Mouse (Mus musculus): ENCODE results near the gene Dtymk. TPM values are rescaled to one million over a fixed set of nuclear protein-coding genes. Genes with fewer than 3 reads are reported as not detected.

The Dtymk gene
- polyA plus RNA-seq, 1 experiment, result 36.7 TPM

DNA sequence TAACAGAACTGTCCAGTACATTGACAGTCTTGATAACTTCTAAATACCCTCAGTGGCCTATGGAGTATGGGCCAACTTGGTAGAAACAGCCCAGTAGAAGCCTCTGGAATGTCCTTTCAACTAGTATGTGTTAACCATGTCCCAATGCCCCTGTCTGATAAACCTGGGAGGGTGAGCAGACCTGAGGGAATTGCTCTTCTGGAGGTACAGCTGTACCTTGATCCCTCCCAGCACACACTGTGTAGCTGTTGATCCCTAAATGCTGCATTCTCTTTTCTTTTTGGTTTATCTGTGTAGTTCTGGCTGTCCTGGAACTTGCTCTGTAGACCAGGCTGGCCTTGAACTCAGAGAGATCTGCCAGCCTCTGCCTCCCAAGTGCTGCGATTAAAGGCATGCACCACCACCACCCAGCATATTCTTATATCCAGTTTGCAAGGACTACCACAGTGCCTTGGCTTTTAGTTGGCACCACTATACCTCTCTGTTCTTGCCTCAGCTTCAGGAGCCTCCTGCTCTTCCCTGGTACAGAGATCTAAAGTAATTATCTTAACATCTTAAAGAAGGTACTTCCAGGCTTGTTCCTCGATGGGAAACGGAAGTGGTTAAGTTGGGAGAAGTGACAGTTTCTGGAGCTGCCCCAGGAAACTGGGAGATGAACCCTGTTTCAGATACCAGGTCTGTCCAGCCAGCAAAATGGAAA lies 22.2 kb upstream of the Dtymk start:
- Histone ChIP-seq H3K27me3 (replicated peaks; ENCODE audit: control insufficient read depth, insufficient read depth, low read length) (no peaks in the 10 kb centered on the region), H3K4me1 (ENCODE audit: control insufficient read depth, insufficient read depth, low read length) (peaks cover 5% of the 10 kb centered on the region; the same call in 1 of the 2 replicates), H3K36me3 (ENCODE audit: control insufficient read depth, insufficient read depth, low read length) (peaks cover 3% of the 10 kb centered on the region; the same call in 1 of the 2 replicates), H3K4me3 (ENCODE audit: insufficient read depth, low read depth, low read length) (no peak overlapping the region), H3K27ac (ENCODE audit: insufficient read depth, low read depth, low read length) (peak overlapping the region; percentile 98; the same call in 1 of the 2 replicates)
- no peak for DNase-seq
- TF ChIP-seq CTCF (conservative IDR thresholded peaks at IDR 0.05; ENCODE audit: insufficient read depth, insufficient read length, low read depth, low read length), result no peak
- WGBS, result 69% methylated on average over 3 of the region's 3 CpGs

GRCm38 (mm10) chr1:93818722-93819121 lies 17.0 kb upstream of the Dtymk start:
- Histone ChIP-seq H3K4me1 (ENCODE audit: control insufficient read depth, insufficient read depth, low read length) (no peaks in the 10 kb centered on the region), H3K36me3 (ENCODE audit: control insufficient read depth, insufficient read depth, low read length) (peaks cover 4% of the 10 kb centered on the region), H3K27ac (ENCODE audit: insufficient read depth, low read depth, low read length) (no peak overlapping the region), H3K4me3 (ENCODE audit: insufficient read depth, low read depth, low read length) (no peak overlapping the region), H3K27me3 (replicated peaks; ENCODE audit: control insufficient read depth, insufficient read depth, low read length) (no peaks in the 10 kb centered on the region)
- TF ChIP-seq POLR2A (IDR thresholded peaks at IDR 0.05; ENCODE audit: low read depth, low read length) (no peak), CTCF (conservative IDR thresholded peaks at IDR 0.05; ENCODE audit: insufficient read depth, insufficient read length, low read depth, low read length) (no peak)
- DNase-seq, result no peak
- 69% methylated on average over 7 of the region's 7 CpGs for WGBS

- WGBS, result 89% methylated on average over 8 of the region's 8 CpGs
- no peak for TF ChIP-seq CTCF (conservative IDR thresholded peaks at IDR 0.05; ENCODE audit: insufficient read depth, insufficient read length, low read depth, low read length)
- no peak for TF ChIP-seq POLR2A (IDR thresholded peaks at IDR 0.05; ENCODE audit: low read depth, low read length)
- Histone ChIP-seq H3K4me1 (ENCODE audit: control insufficient read depth, insufficient read depth, low read length) (no peaks in the 10 kb centered on the region), H3K27me3 (replicated peaks; ENCODE audit: control insufficient read depth, insufficient read depth, low read length) (no peaks in the 10 kb centered on the region), H3K27ac (ENCODE audit: insufficient read depth, low read depth, low read length) (no peak overlapping the region), H3K4me3 (ENCODE audit: insufficient read depth, low read depth, low read length) (no peak overlapping the region), H3K36me3 (ENCODE audit: control insufficient read depth, insufficient read depth, low read length) (peaks cover 4% of the 10 kb centered on the region)
- DNase-seq, result no peak
These were observed 16.2 kb upstream of the Dtymk start for GRCm38 (mm10) chr1:93817823-93818532.

GRCm38 (mm10) chr1:93811495-93812039 lies 9.8 kb upstream of the Dtymk start:
- TF ChIP-seq CTCF (conservative IDR thresholded peaks at IDR 0.05; ENCODE audit: insufficient read depth, insufficient read length, low read depth, low read length) (no peak), POLR2A (IDR thresholded peaks at IDR 0.05; ENCODE audit: low read depth, low read length) (no peak)
- no peak overlapping the region for H3K27ac ChIP-seq (ENCODE audit: insufficient read depth, low read depth, low read length)
- no peak for DNase-seq
- H3K4me1 ChIP-seq (ENCODE audit: control insufficient read depth, insufficient read depth, low read length), result no peaks in the 10 kb centered on the region
- 86% methylated on average over 8 of the region's 8 CpGs for WGBS
- no peak overlapping the region for H3K4me3 ChIP-seq (ENCODE audit: insufficient read depth, low read depth, low read length)
- peaks cover 1% of the 10 kb centered on the region; the same call in 1 of the 2 replicates for H3K36me3 ChIP-seq (ENCODE audit: control insufficient read depth, insufficient read depth, low read length)
- H3K27me3 ChIP-seq (replicated peaks; ENCODE audit: control insufficient read depth, insufficient read depth, low read length), result no peaks in the 10 kb centered on the region

DNA sequence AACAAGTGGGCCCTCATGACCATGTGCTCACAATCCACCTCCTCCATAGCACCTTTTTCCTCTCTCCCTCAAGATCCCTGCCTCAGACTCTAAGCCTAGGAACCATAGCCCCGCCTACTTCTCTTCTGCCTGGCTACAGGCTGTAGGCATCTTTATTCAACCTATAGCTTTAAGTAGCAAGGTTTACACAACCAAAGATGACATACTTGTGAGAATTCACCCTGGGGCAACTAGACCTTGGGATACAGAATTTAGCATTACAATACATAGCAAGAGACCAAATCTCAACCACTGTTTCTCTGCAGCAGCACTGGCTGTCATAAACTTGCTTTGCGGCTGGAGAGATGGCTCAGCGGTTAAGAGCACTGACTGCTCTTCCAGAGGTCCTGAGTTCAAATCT lies 8.3 kb upstream of the Dtymk start:
- H3K27me3 ChIP-seq (replicated peaks; ENCODE audit: control insufficient read depth, insufficient read depth, low read length), result no peaks in the 10 kb centered on the region
- H3K4me3 ChIP-seq (ENCODE audit: insufficient read depth, low read depth, low read length), result no peak overlapping the region
- WGBS, result 92% methylated on average over 3 of the region's 3 CpGs
- DNase-seq, result no peak
- H3K27ac ChIP-seq (ENCODE audit: insufficient read depth, low read depth, low read length), result no peak overlapping the region
- no peaks in the 10 kb centered on the region; the same call in 1 of the 2 replicates for H3K4me1 ChIP-seq (ENCODE audit: control insufficient read depth, insufficient read depth, low read length)
- peaks cover 1% of the 10 kb centered on the region; the same call in 1 of the 2 replicates for H3K36me3 ChIP-seq (ENCODE audit: control insufficient read depth, insufficient read depth, low read length)
- TF ChIP-seq CTCF (conservative IDR thresholded peaks at IDR 0.05; ENCODE audit: insufficient read depth, insufficient read length, low read depth, low read length) (no peak), POLR2A (IDR thresholded peaks at IDR 0.05; ENCODE audit: low read depth, low read length) (no peak)

- Histone ChIP-seq H3K36me3 (ENCODE audit: control insufficient read depth, insufficient read depth, low read length) (peaks cover under 1% of the 10 kb centered on the region; the same call in 1 of the 2 replicates), H3K27ac (ENCODE audit: insufficient read depth, low read depth, low read length) (no peak overlapping the region), H3K4me3 (ENCODE audit: insufficient read depth, low read depth, low read length) (no peak overlapping the region), H3K27me3 (replicated peaks; ENCODE audit: control insufficient read depth, insufficient read depth, low read length) (no peaks in the 10 kb centered on the region), H3K4me1 (ENCODE audit: control insufficient read depth, insufficient read depth, low read length) (peaks cover 5% of the 10 kb centered on the region; the same call in 1 of the 2 replicates)
- WGBS, result 94% methylated on average over 4 of the region's 4 CpGs
- DNase-seq, result no peak
- TF ChIP-seq CTCF (conservative IDR thresholded peaks at IDR 0.05; ENCODE audit: insufficient read depth, insufficient read length, low read depth, low read length) (no peak), POLR2A (IDR thresholded peaks at IDR 0.05; ENCODE audit: low read depth, low read length) (no peak)
These were observed 7.1 kb upstream of the Dtymk start for GRCm38 (mm10) chr1:93808871-93809270.
